Mouse (Mus musculus) kidney, embryonic 16.5 days (tissue): Measurements from ENCODE around the gene Syne2. TPM values are rescaled to one million over a fixed set of nuclear protein-coding genes. Genes with fewer than 3 reads are reported as not detected.

Experiments used
- ATAC-seq: fragments of 200-750 bp; cut with Nextera tagmentation; 2 replicates; pipeline ENCODE4 v1.8.0; 2017; ENCODE audit warnings: moderate TSS enrichment; ENCODE audit not compliant: low FRiP score, low TSS enrichment
- H3K27ac ChIP-seq: fragments of 300-500 bp; sonication (generic); 2 replicates; pipeline ENCODE4 v1.5.1; 2014; ENCODE audit warnings: low read length
- H3K27me3 ChIP-seq: fragments of 300-500 bp; sonication (generic); 2 replicates; pipeline ENCODE4 v1.6.1; 2014; ENCODE audit warnings: low read length, control low read depth, mixed read lengths; ENCODE audit not compliant: insufficient read depth
- H3K36me3 ChIP-seq: fragments of 300-500 bp; sonication (generic); 2 replicates; pipeline ENCODE4 v1.6.1; 2014; ENCODE audit warnings: low read length, control low read depth, mixed read lengths; ENCODE audit not compliant: insufficient read depth
- H3K4me1 ChIP-seq: fragments of 300-500 bp; sonication (generic); 2 replicates; pipeline ENCODE4 v1.6.1; 2014; ENCODE audit warnings: low read length, control low read depth, mixed read lengths; ENCODE audit not compliant: insufficient read depth
- H3K4me2 ChIP-seq: fragments of 300-500 bp; sonication (generic); replicated peaks from 2 replicates; pipeline ENCODE4 v1.6.1; 2014; ENCODE audit warnings: low read depth, low read length
- H3K4me3 ChIP-seq: fragments of 300-500 bp; sonication (generic); 2 replicates; pipeline ENCODE4 v1.5.1; 2014; ENCODE audit warnings: mild to moderate bottlenecking, low read length
- H3K9ac ChIP-seq: fragments of 300-500 bp; sonication (generic); replicated peaks from 2 replicates; pipeline ENCODE4 v1.6.1; 2014; ENCODE audit warnings: low read length
- H3K9me3 ChIP-seq: fragments of 300-500 bp; sonication (generic); 2 replicates; pipeline ENCODE4 v1.6.1; 2016; ENCODE audit warnings: low read length, control low read depth
- WGBS: fragments of 180-500 bp; shearing (Covaris S2); extraction: QIAGEN DNeasy Blood & Tissue Kit; methylation state at CpG from one replicate; pipeline ENCODE4 v1.1.7; 2014; 5-methylcytosine and 5-hydroxymethylcytosine counted together
- polyA plus RNA-seq: library from polyadenylated mRNA; unstranded; fragments of >200 nt; fragmentation: Nextera tagmentation; extraction: Ambion mirVana; gene quantifications from 2 replicates; pipeline ENCODE4 v1.2.1, GENCODE M21; 2015

Syne2 gene
- polyA plus RNA-seq, 1 experiment from 2014 or later: 58.7 TPM

GRCm38 (mm10) chr12:75825458-75825857 is 7.5 kb downstream of the Syne2 start:
- 91% methylated on average over 7 of the region's 7 CpGs for WGBS
- Histone ChIP-seq H3K27me3 (0 out of 2 replicates have a peak, but pooled peaks cover 4% of the 10 kb centered on the region), H3K4me2 (no peak overlapping the region)

GRCm38 (mm10) chr12:75826699-75827353 is 8.9 kb downstream of the Syne2 start:
- Histone ChIP-seq H3K4me3 (no peak overlapping the region), H3K4me2 (peak overlapping the region; percentile 29), H3K4me1 (peaks cover 56% of the 10 kb centered on the region), H3K9ac (0 out of 2 replicates have a peak overlapping the region, but pooled peaks have one; percentile 31), H3K36me3 (no peaks in the 10 kb centered on the region), H3K27ac (peak overlapping the region; percentile 47), H3K27me3 (0 out of 2 replicates have a peak, but pooled peaks cover 4% of the 10 kb centered on the region), H3K9me3 (no peaks in the 10 kb centered on the region)
- peak; percentile 72 for ATAC-seq
- WGBS: 14% methylated on average over 10 of the region's 10 CpGs

More at GRCm38 (mm10) chr12:75825458-75825857, 7.5 kb downstream of the Syne2 start:
- H3K9me3 ChIP-seq: no peaks in the 10 kb centered on the region
- no peaks in the 10 kb centered on the region for H3K36me3 ChIP-seq
- no peak for ATAC-seq
- H3K4me3 ChIP-seq: no peak overlapping the region
- H3K4me1 ChIP-seq: peaks cover 52% of the 10 kb centered on the region
- H3K9ac ChIP-seq: no peak overlapping the region
- no peak overlapping the region for H3K27ac ChIP-seq

GRCm38 (mm10) chr12:75827751-75828150 is 9.8 kb downstream of the Syne2 start:
- H3K9me3 ChIP-seq: no peaks in the 10 kb centered on the region
- H3K4me1 ChIP-seq: peaks cover 51% of the 10 kb centered on the region
- no peak overlapping the region for H3K4me3 ChIP-seq
- H3K27ac ChIP-seq: no peak overlapping the region
- H3K27me3 ChIP-seq: 0 out of 2 replicates have a peak, but pooled peaks cover 4% of the 10 kb centered on the region
- ATAC-seq: no peak
- no peaks in the 10 kb centered on the region for H3K36me3 ChIP-seq
- no peak overlapping the region for H3K9ac ChIP-seq
- 43% methylated on average over 15 of the region's 15 CpGs for WGBS
- H3K4me2 ChIP-seq: no peak overlapping the region

GRCm38 (mm10) chr12:75829616-75830015 is 11.7 kb downstream of the Syne2 start:
- no peaks in the 10 kb centered on the region for H3K9me3 ChIP-seq
- WGBS: 82% methylated on average over 5 of the region's 5 CpGs
- no peak for ATAC-seq
- H3K27ac ChIP-seq: peak overlapping the region; percentile 2; the same call in 1 of the 2 replicates
- H3K27me3 ChIP-seq: 0 out of 2 replicates have a peak, but pooled peaks cover 4% of the 10 kb centered on the region
- H3K4me1 ChIP-seq: peaks cover 65% of the 10 kb centered on the region
- H3K36me3 ChIP-seq: no peaks in the 10 kb centered on the region
- no peak overlapping the region for H3K4me2 ChIP-seq
- no peak overlapping the region for H3K9ac ChIP-seq
- H3K4me3 ChIP-seq: no peak overlapping the region

- H3K36me3 ChIP-seq: no peaks in the 10 kb centered on the region
- 0 out of 2 replicates have a peak, but pooled peaks have one; percentile 18 for ATAC-seq
- H3K4me1 ChIP-seq: peaks cover 62% of the 10 kb centered on the region
- peak overlapping the region; percentile 75 for H3K27ac ChIP-seq
- H3K4me3 ChIP-seq: no peak overlapping the region
- H3K27me3 ChIP-seq: no peaks in the 10 kb centered on the region
- 45% methylated on average over 12 of the region's 12 CpGs for WGBS
- H3K4me2 ChIP-seq: peak overlapping the region; percentile 26
- H3K9me3 ChIP-seq: no peaks in the 10 kb centered on the region
- no peak overlapping the region for H3K9ac ChIP-seq
Measured at GRCm38 (mm10) chr12:75833149-75833959, 15.4 kb downstream of the Syne2 start.

GRCm38 (mm10) chr12:75833960-75834729 is 16.2 kb downstream of the Syne2 start:
- Histone ChIP-seq H3K9me3 (no peaks in the 10 kb centered on the region), H3K27me3 (no peaks in the 10 kb centered on the region), H3K4me1 (peaks cover 68% of the 10 kb centered on the region), H3K4me3 (no peak overlapping the region), H3K27ac (peak overlapping the region; percentile 75), H3K4me2 (peak overlapping the region; percentile 26), H3K36me3 (no peaks in the 10 kb centered on the region), H3K9ac (no peak overlapping the region)
- ATAC-seq: 0 out of 2 replicates have a peak, but pooled peaks have one; percentile 33
- 31% methylated on average over 14 of the region's 14 CpGs for WGBS

- no peaks in the 10 kb centered on the region for H3K36me3 ChIP-seq
- H3K9me3 ChIP-seq: no peaks in the 10 kb centered on the region
- H3K4me3 ChIP-seq: no peak overlapping the region
- H3K27me3 ChIP-seq: no peaks in the 10 kb centered on the region
- H3K9ac ChIP-seq: no peak overlapping the region
- WGBS: 26% methylated on average over 11 of the region's 11 CpGs
- H3K4me1 ChIP-seq: peaks cover 72% of the 10 kb centered on the region
- H3K4me2 ChIP-seq: 0 out of 2 replicates have a peak overlapping the region, but pooled peaks have one; percentile 16
- ATAC-seq: peak; percentile 41; the same call in 1 of the 2 replicates
- peak overlapping the region; percentile 14; the same call in 1 of the 2 replicates for H3K27ac ChIP-seq
Measured at GRCm38 (mm10) chr12:75836524-75836962, 18.6 kb downstream of the Syne2 start.

GRCm38 (mm10) chr12:75837462-75837861 is 19.5 kb downstream of the Syne2 start:
- no peak overlapping the region for H3K4me2 ChIP-seq
- H3K9ac ChIP-seq: no peak overlapping the region
- H3K27ac ChIP-seq: no peak overlapping the region
- H3K27me3 ChIP-seq: no peaks in the 10 kb centered on the region
- no peak for ATAC-seq
- H3K9me3 ChIP-seq: no peaks in the 10 kb centered on the region
- H3K36me3 ChIP-seq: no peaks in the 10 kb centered on the region
- H3K4me3 ChIP-seq: no peak overlapping the region
- H3K4me1 ChIP-seq: peaks cover 75% of the 10 kb centered on the region
- WGBS: 78% methylated on average over 4 of the region's 4 CpGs

- ATAC-seq: 0 out of 2 replicates have a peak, but pooled peaks have one; percentile 14
Measured at GRCm38 (mm10) chr12:75839083-75839736, 21.3 kb downstream of the Syne2 start.

More at GRCm38 (mm10) chr12:75839083-75839736, 21.3 kb downstream of the Syne2 start:
- H3K4me2 ChIP-seq: no peak overlapping the region
- H3K9me3 ChIP-seq: no peaks in the 10 kb centered on the region
- WGBS: 40% methylated on average over 11 of the region's 11 CpGs
- H3K27ac ChIP-seq: peak overlapping the region; percentile 56
- H3K27me3 ChIP-seq: no peaks in the 10 kb centered on the region
- peaks cover 62% of the 10 kb centered on the region for H3K4me1 ChIP-seq
- H3K4me3 ChIP-seq: no peak overlapping the region
- H3K36me3 ChIP-seq: no peaks in the 10 kb centered on the region
- no peak overlapping the region for H3K9ac ChIP-seq
